Mouse (Mus musculus) gastrocnemius, postnatal 36 days (tissue): ENCODE measurements around the gene Tdrd6. TPM values are rescaled to one million over a fixed set of nuclear protein-coding genes. Genes with fewer than 3 reads are reported as not detected.

ENCODE experiments used
- total RNA-seq, 2 experiments: library from RNA; stranded (reverse); gene quantifications; 2 replicates each; pipeline ENCODE4 v1.2.3; 2021

The Tdrd6 gene
- total RNA-seq, 2 experiments from 2014 or later, result not detected

Other genes with a start within 250 kb of the Tdrd6 start
- gene Mep1a, start 127.5 kb downstream of the Tdrd6 start, total RNA-seq, result not detected
- gene Ankrd66, start 86.7 kb downstream of the Tdrd6 start, total RNA-seq, result not detected
- 10 to 100 TPM; 13.8 to 15.9 TPM for gene Pla2g7, start 62.2 kb downstream of the Tdrd6 start, total RNA-seq
- gene Slc25a27, start 36.9 kb upstream of the Tdrd6 start, total RNA-seq, result 1 to 10 TPM; 4.8 to 5.6 TPM
- 1 to 10 TPM; 2.6 to 2.9 TPM for gene Cyp39a1, start 37.1 kb upstream of the Tdrd6 start, total RNA-seq
- 10 to 100 TPM; 45.3 to 46.6 TPM for gene Rcan2, start 171.1 kb upstream of the Tdrd6 start, total RNA-seq